Mouse (Mus musculus) liver, embryonic 13.5 days (tissue): ENCODE data around the gene Serpina3g. TPM values are rescaled to one million over a fixed set of nuclear protein-coding genes. Genes with fewer than 3 reads are reported as not detected.

Experiments used
- ATAC-seq: fragments of 200-750 bp; cut with Nextera tagmentation; 2 replicates; pipeline ENCODE4 v1.8.0; 2017; ENCODE audit warnings: low read depth, mild to moderate bottlenecking, moderate number of reproducible peaks, moderate library complexity
- DNase-seq: peaks from one replicate; pipeline ENCODE4 v3.0.0; 2022
- H3K27ac ChIP-seq: fragments of 300-500 bp; sonication (generic); 2 replicates; pipeline ENCODE4 v1.5.1; 2015; ENCODE audit warnings: moderate library complexity, mild to moderate bottlenecking, inconsistent platforms
- H3K27me3 ChIP-seq: fragments of 300-500 bp; sonication (generic); 2 replicates; pipeline ENCODE4 v1.6.1; 2015; ENCODE audit warnings: mild to moderate bottlenecking, inconsistent platforms
- H3K36me3 ChIP-seq: fragments of 300-500 bp; sonication (generic); 2 replicates; pipeline ENCODE4 v1.6.1; 2015; ENCODE audit warnings: mild to moderate bottlenecking, inconsistent platforms
- H3K4me1 ChIP-seq: fragments of 300-500 bp; sonication (generic); replicated peaks from 2 replicates; pipeline ENCODE4 v1.6.1; 2015; ENCODE audit warnings: inconsistent platforms
- H3K4me2 ChIP-seq: fragments of 300-500 bp; sonication (generic); 2 replicates; pipeline ENCODE4 v1.6.1; 2015; ENCODE audit warnings: inconsistent platforms, mild to moderate bottlenecking, moderate library complexity
- H3K4me3 ChIP-seq: fragments of 300-500 bp; sonication (generic); replicated peaks from 2 replicates; pipeline ENCODE4 v1.5.1; 2015; ENCODE audit warnings: mild to moderate bottlenecking, inconsistent platforms
- H3K9ac ChIP-seq: fragments of 300-500 bp; sonication (generic); 2 replicates; pipeline ENCODE4 v1.6.1; 2015; ENCODE audit warnings: mild to moderate bottlenecking, inconsistent platforms
- H3K9me3 ChIP-seq: fragments of 300-500 bp; sonication (generic); replicated peaks from 2 replicates; pipeline ENCODE4 v1.6.1; 2016; ENCODE audit warnings: inconsistent platforms
- WGBS: fragments of 180-500 bp; shearing (Covaris S2); methylation state at CpG from one replicate; pipeline ENCODE4 v1.1.7; 2015; ENCODE audit not compliant: insufficient replicate concordance; 5-methylcytosine and 5-hydroxymethylcytosine counted together
- polyA plus RNA-seq: library from polyadenylated mRNA; unstranded; fragments of >200 nt; fragmentation: Nextera tagmentation; extraction: Ambion mirVana; gene quantifications from 2 replicates; pipeline ENCODE4 v1.2.1, GENCODE M21; 2015

Serpina3g gene
- polyA plus RNA-seq, result 1.4 and 1.9 TPM in 2 replicates

- no peak within 1 kb of the TSS for H3K4me2 ChIP-seq
- ATAC-seq (no peak), DNase-seq (no peak)
- H3K27ac ChIP-seq, result no peak within 1 kb of the TSS
- no peaks in the 10 kb centered on the region for H3K36me3 ChIP-seq
- no peaks in the 10 kb centered on the region for H3K4me1 ChIP-seq
- H3K9me3 ChIP-seq, result no peaks in the 10 kb centered on the region
- 18% methylated on average over 5 of the region's 5 CpGs for WGBS
- no peak within 1 kb of the TSS for H3K9ac ChIP-seq
- H3K27me3 ChIP-seq, result no peaks in the 10 kb centered on the region
- no peak within 1 kb of the TSS for H3K4me3 ChIP-seq
Measured at GRCm38 (mm10) chr12:104235915-104236314, at the start of gene Serpina3g. Gene Serpina3g (plus strand): TSS chr12:104236245.

- no peaks in the 10 kb centered on the region for H3K27me3 ChIP-seq
- no peak for ATAC-seq
- no peak overlapping the region for H3K27ac ChIP-seq
- H3K9ac ChIP-seq, result no peak overlapping the region
- 42% methylated on average over 2 of the region's 2 CpGs for WGBS
- H3K4me1 ChIP-seq, result no peaks in the 10 kb centered on the region
- H3K36me3 ChIP-seq, result no peaks in the 10 kb centered on the region
- no peak overlapping the region for H3K4me2 ChIP-seq
- H3K9me3 ChIP-seq, result no peaks in the 10 kb centered on the region
- no peak for DNase-seq
- H3K4me3 ChIP-seq, result no peak overlapping the region
Measured at GRCm38 (mm10) chr12:104189246-104189645, 46.8 kb upstream of the Serpina3g start.

- Histone ChIP-seq H3K27me3 (no peaks in the 10 kb centered on the region), H3K4me3 (no peak overlapping the region), H3K4me2 (no peak overlapping the region), H3K27ac (no peak overlapping the region), H3K9me3 (no peaks in the 10 kb centered on the region), H3K4me1 (no peaks in the 10 kb centered on the region), H3K36me3 (no peaks in the 10 kb centered on the region), H3K9ac (no peak overlapping the region)
- ATAC-seq, result no peak
- no peak for DNase-seq
Measured at GRCm38 (mm10) chr12:104190852-104191251, 45.2 kb upstream of the Serpina3g start.

DNA sequence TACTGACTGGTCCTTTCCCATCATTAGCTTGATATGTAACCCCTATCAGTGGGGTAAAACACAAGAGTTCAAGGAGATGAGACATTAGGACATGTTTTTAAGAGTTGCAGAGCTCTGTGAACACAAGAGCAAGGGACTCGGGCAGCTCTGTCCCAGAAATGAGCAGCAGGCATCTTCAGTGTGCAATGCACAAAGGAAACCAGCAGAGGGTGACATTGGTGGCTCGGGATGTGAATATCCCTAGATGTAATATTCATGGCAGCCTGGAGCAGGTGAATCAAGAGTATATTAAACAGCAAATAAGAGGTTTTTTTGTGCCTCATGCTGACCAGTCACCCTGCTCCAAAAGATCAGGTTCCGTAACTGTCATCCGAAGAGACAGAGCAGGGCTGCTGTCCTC lies 26.9 kb upstream of the Serpina3g start:
- ATAC-seq, result no peak
- no peaks in the 10 kb centered on the region for H3K27me3 ChIP-seq
- no peak overlapping the region for H3K4me2 ChIP-seq
- H3K36me3 ChIP-seq, result no peaks in the 10 kb centered on the region
- H3K4me1 ChIP-seq, result no peaks in the 10 kb centered on the region
- no peak overlapping the region for H3K9ac ChIP-seq
- H3K4me3 ChIP-seq, result no peak overlapping the region
- H3K27ac ChIP-seq, result no peak overlapping the region
- 50% methylated on average over 4 of the region's 4 CpGs for WGBS
- H3K9me3 ChIP-seq, result no peaks in the 10 kb centered on the region
- no peak for DNase-seq

GRCm38 (mm10) chr12:104209802-104210201 lies 26.2 kb upstream of the Serpina3g start:
- no peak overlapping the region for H3K4me2 ChIP-seq
- no peak overlapping the region for H3K9ac ChIP-seq
- no peak overlapping the region for H3K27ac ChIP-seq
- H3K4me3 ChIP-seq, result no peak overlapping the region
- no peak for DNase-seq
- H3K4me1 ChIP-seq, result no peaks in the 10 kb centered on the region
- H3K27me3 ChIP-seq, result no peaks in the 10 kb centered on the region
- H3K9me3 ChIP-seq, result no peaks in the 10 kb centered on the region
- no peak for ATAC-seq
- WGBS, result 83% methylated on average over 2 of the region's 2 CpGs
- H3K36me3 ChIP-seq, result no peaks in the 10 kb centered on the region

DNA sequence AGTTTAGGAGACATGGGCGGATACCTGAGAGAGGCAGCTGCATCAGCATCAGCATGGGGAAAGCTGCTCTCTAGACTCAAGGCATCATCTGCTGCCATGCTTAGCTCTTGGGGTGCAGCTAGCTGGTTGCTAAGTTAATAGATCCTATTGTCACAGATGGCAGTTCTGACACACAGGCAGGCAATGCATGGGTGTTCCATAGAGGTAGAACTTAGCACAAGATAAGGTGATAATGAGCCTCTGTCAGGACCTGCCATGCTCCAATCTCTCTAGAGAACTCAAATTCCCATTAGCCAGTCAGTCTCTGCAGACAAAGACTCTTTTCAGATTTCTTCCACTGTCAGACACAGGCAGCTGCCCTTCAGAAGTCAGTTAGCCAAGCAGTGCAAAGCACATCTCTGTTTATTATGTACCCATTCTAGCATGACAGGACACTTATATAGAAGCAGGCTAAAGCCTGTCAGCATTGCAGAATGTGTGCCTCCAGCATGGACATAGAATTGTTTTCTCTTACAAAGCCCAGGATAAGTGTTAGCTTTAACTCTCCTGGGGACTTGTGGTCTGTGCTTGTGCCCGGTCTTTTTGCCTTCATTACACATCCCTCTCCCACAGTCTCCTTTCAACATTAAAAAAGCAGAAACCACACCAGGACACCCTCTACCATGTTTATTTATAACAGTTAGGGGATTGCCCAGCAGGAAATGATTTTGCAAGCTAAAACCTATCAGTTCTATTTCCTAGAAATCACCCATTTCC lies 22.2 kb upstream of the Serpina3g start:
- 40% methylated on average over 2 of the region's 2 CpGs for WGBS
- H3K4me1 ChIP-seq, result no peaks in the 10 kb centered on the region
- H3K27ac ChIP-seq, result no peak overlapping the region
- H3K9ac ChIP-seq, result no peak overlapping the region
- H3K4me2 ChIP-seq, result no peak overlapping the region
- H3K27me3 ChIP-seq, result no peaks in the 10 kb centered on the region
- DNase-seq (no peak), ATAC-seq (no peak)
- no peaks in the 10 kb centered on the region for H3K36me3 ChIP-seq
- H3K4me3 ChIP-seq, result no peak overlapping the region
- H3K9me3 ChIP-seq, result no peaks in the 10 kb centered on the region

DNA sequence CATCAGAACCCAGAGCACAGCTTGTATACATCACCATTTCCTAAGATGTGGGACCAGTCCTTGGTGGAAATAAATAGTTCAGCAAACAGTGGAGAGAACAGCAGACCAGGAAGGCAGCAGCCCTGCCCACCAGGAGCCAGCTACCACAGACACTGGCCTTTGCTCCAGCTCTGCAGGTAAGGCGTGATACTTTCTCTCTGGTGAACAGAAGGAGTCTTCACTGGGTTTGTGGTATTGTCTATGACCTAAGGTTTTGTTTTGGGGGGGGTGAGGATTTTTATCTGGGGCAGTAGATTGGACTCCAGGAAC lies 21.6 kb upstream of the Serpina3g start, which contains the start of gene Serpina3f:
TSS of gene Serpina3f (plus strand) at position 100 of the 309 bp plus-strand sequence.
- Histone ChIP-seq H3K9ac (no peak within 1 kb of the TSS), H3K9me3 (no peaks in the 10 kb centered on the region), H3K4me1 (no peaks in the 10 kb centered on the region), H3K4me3 (no peak within 1 kb of the TSS), H3K27ac (no peak within 1 kb of the TSS), H3K27me3 (no peaks in the 10 kb centered on the region), H3K4me2 (no peak within 1 kb of the TSS), H3K36me3 (no peaks in the 10 kb centered on the region)
- DNase-seq (no peak), ATAC-seq (no peak)
- WGBS, result 30% methylated on average over 1 of the region's 1 CpGs

DNA sequence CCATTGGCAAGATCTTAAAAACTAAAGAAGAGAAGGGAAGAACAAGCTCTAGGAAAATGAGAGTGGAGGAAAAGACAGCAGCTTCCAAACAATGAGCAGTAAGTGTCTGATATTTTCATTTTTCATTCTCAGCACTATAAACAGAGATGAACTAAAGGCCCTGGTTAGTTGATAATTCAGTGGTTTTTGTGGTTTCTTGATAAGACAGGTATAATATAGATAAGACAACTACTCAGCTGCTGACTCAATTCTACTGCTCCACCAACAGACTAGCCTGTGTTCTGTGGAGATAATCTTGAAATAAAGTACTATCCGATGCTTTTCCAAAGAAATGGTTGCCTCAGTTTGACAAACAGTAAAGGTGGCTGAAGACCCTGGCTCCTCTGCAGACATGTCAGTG lies 20.8 kb upstream of the Serpina3g start:
- H3K4me2 ChIP-seq, result no peak overlapping the region
- no peak for ATAC-seq

GRCm38 (mm10) chr12:104221616-104222015 lies 14.4 kb upstream of the Serpina3g start:
- Histone ChIP-seq H3K4me2 (no peak overlapping the region), H3K27ac (no peak overlapping the region), H3K36me3 (no peaks in the 10 kb centered on the region), H3K27me3 (no peaks in the 10 kb centered on the region), H3K4me3 (no peak overlapping the region), H3K9ac (no peak overlapping the region), H3K4me1 (no peaks in the 10 kb centered on the region), H3K9me3 (no peaks in the 10 kb centered on the region)
- 54% methylated on average over 1 of the region's 1 CpGs for WGBS
- ATAC-seq (no peak), DNase-seq (no peak)

More for the DNA sequence above, 20.8 kb upstream of the Serpina3g start:
- WGBS, result 9% methylated on average over 1 of the region's 1 CpGs
- H3K4me1 ChIP-seq, result no peaks in the 10 kb centered on the region
- H3K27ac ChIP-seq, result no peak overlapping the region
- H3K4me3 ChIP-seq, result no peak overlapping the region
- no peaks in the 10 kb centered on the region for H3K36me3 ChIP-seq
- no peak overlapping the region for H3K9ac ChIP-seq
- H3K9me3 ChIP-seq, result no peaks in the 10 kb centered on the region
- no peaks in the 10 kb centered on the region for H3K27me3 ChIP-seq
- no peak for DNase-seq

DNA sequence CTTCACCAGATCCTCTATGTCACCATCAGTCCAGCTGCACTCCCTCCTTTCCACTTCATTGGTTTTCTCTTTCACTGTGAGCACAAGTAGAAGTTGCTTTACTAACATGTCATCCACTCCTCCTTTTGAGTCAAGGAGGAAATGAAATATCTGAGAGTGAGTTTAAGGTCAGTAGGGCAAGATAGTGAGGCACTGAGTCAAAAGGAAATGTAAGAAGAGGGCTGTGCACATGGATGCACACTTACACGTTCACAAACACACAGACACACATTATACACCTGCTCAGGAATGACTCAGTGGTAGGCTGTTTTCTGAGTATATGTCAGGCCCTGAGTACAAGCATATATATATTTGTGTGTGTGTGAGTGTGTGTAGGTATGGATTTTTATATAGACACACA lies 12.4 kb upstream of the Serpina3g start:
- Histone ChIP-seq H3K4me3 (no peak overlapping the region), H3K9ac (no peak overlapping the region), H3K9me3 (no peaks in the 10 kb centered on the region), H3K4me2 (no peak overlapping the region), H3K4me1 (no peaks in the 10 kb centered on the region), H3K27ac (no peak overlapping the region), H3K27me3 (no peaks in the 10 kb centered on the region), H3K36me3 (no peaks in the 10 kb centered on the region)
- DNase-seq (no peak), ATAC-seq (no peak)
- 23% methylated on average over 1 of the region's 1 CpGs for WGBS

DNA sequence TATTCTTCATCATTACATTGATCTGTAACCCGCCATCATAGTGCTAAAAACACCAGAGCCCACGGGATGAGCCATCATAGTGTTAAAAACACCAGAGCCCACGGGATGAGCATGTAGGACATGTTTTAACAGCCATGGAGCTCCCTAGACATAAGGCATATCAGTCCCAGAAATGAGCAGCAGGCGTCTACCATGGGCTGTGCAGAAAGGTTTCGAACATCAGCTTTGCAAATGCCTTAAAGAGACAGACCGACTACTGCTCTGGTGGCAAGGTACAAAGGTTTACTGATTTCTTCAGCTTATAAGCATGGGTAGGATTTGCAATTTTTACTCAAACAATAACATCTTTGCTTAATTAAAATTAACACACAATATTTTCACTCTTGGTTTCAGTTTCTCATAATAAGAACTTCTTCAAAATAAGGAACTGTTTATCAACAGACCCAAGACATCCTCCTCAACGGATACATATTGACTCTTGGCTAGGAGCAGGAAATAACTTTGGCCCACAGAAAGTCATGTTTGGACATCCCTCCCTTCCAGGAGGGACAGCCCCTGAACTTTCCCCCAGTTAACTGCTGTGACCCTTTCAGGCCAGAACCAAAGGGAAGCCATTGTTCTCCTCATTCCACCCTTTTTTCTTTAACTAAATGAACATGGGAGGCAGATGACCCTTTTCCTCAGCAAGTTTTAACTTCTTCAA lies 11.3 kb upstream of the Serpina3g start:
- Histone ChIP-seq H3K9me3 (no peaks in the 10 kb centered on the region), H3K4me2 (no peak overlapping the region), H3K27ac (no peak overlapping the region), H3K4me3 (no peak overlapping the region), H3K27me3 (no peaks in the 10 kb centered on the region), H3K4me1 (no peaks in the 10 kb centered on the region), H3K9ac (no peak overlapping the region), H3K36me3 (no peaks in the 10 kb centered on the region)
- WGBS, result 27% methylated on average over 7 of the region's 7 CpGs
- ATAC-seq (no peak), DNase-seq (no peak)

GRCm38 (mm10) chr12:104230762-104231161 lies 5.3 kb upstream of the Serpina3g start:
- DNase-seq, result no peak
- no peak for ATAC-seq
- Histone ChIP-seq H3K27ac (no peak overlapping the region), H3K4me1 (no peaks in the 10 kb centered on the region), H3K4me3 (no peak overlapping the region), H3K4me2 (no peak overlapping the region), H3K27me3 (no peaks in the 10 kb centered on the region), H3K36me3 (no peaks in the 10 kb centered on the region), H3K9me3 (no peaks in the 10 kb centered on the region), H3K9ac (no peak overlapping the region)
- WGBS, result 38% methylated on average over 2 of the region's 2 CpGs
